Mouse (Mus musculus) activated CD4-positive, CD25-positive, alpha-beta regulatory T cell, adult 4 months (primary cell): ENCODE results near the gene Slc39a10. TPM values are rescaled to one million over a fixed set of nuclear protein-coding genes. Genes with fewer than 3 reads are reported as not detected.
"Not testable (repeated sequence)": the region's sequence is repeated elsewhere in the genome, so short reads cannot be mapped to it uniquely, and the experiment has no call there.

Source experiments
- ATAC-seq: one replicate; pipeline ENCODE4 v1.8.0; 2017
- polyA plus RNA-seq, 2 experiments: library from polyadenylated mRNA; unstranded; fragments of 100-300 nt; shearing (Covaris generic); gene quantifications; one replicate each; pipeline ENCODE4 v1.2.1; 2017

Gene Slc39a10
- polyA plus RNA-seq, 2 experiments from 2014 or later, result 12.8 to 13.1 TPM

- ATAC-seq, result not testable (repeated sequence)
Measured at GRCm38 (mm10) chr1:46769318-46769717, 123.3 kb downstream of the Slc39a10 start.

GRCm38 (mm10) chr1:46764600-46764999, 128.1 kb downstream of the Slc39a10 start:
- not testable (repeated sequence) for ATAC-seq
